Mouse (Mus musculus) small intestine, adult 2 months (tissue): ENCODE results near the gene Tubb2b. TPM values are rescaled to one million over a fixed set of nuclear protein-coding genes. Genes with fewer than 3 reads are reported as not detected.

ENCODE experiments used
- H3K27ac ChIP-seq: fragments of 200-500 bp; 2 replicates; pipeline ENCODE4 v1.5.1; 2012; ENCODE audit warnings: low read depth, low read length, control low read depth, inconsistent platforms; ENCODE audit not compliant: insufficient read depth
- H3K27me3 ChIP-seq: fragments of 200-500 bp; 2 replicates; pipeline ENCODE4 v1.6.1; 2012; ENCODE audit warnings: mild to moderate bottlenecking, moderate library complexity, low read length, inconsistent platforms; ENCODE audit not compliant: control insufficient read depth, insufficient read depth
- H3K36me3 ChIP-seq: fragments of 200-500 bp; 2 replicates; pipeline ENCODE4 v1.6.1; 2012; ENCODE audit warnings: mild to moderate bottlenecking, low read length, control low read depth, inconsistent platforms; ENCODE audit not compliant: control insufficient read depth, insufficient read depth
- H3K4me1 ChIP-seq: fragments of 200-500 bp; 2 replicates; pipeline ENCODE4 v1.6.1; 2012; ENCODE audit warnings: low read length, inconsistent platforms, mixed read lengths; ENCODE audit not compliant: control insufficient read depth, insufficient read depth, insufficient read length
- H3K4me3 ChIP-seq: fragments of 200-500 bp; 2 replicates; pipeline ENCODE4 v1.5.1; 2012; ENCODE audit warnings: low read depth, mild to moderate bottlenecking, control low read depth, inconsistent platforms, low read length, moderate library complexity
- CTCF ChIP-seq: fragments of 200-500 bp; IDR thresholded peaks from 2 replicates; pipeline ENCODE4 v1.5.1; 2012; ENCODE audit warnings: low read depth, mild to moderate bottlenecking, control low read depth, inconsistent platforms, low read length, moderate library complexity, mixed read lengths; ENCODE audit not compliant: insufficient replicate concordance, insufficient read length; ENCODE audit errors: extremely low read depth
- POLR2A ChIP-seq: fragments of 200-500 bp; IDR thresholded peaks from 2 replicates; pipeline ENCODE4 v1.6.1; 2012; ENCODE audit warnings: low read depth, mild to moderate bottlenecking, control low read depth, inconsistent platforms, low read length, moderate library complexity
- WGBS: fragments of 180-500 bp; shearing (Covaris S2); methylation state at CpG from one replicate; pipeline ENCODE4 v1.1.7; 2018; 5-methylcytosine and 5-hydroxymethylcytosine counted together
- polyA plus RNA-seq: library from polyadenylated mRNA; depleted of rRNA; stranded (reverse); fragments of >200 nt; gene quantifications from 2 replicates; pipeline ENCODE4 v1.2.3, GENCODE M21; 2012

The Tubb2b gene
- polyA plus RNA-seq, 1 experiment, result 12.6 TPM

DNA sequence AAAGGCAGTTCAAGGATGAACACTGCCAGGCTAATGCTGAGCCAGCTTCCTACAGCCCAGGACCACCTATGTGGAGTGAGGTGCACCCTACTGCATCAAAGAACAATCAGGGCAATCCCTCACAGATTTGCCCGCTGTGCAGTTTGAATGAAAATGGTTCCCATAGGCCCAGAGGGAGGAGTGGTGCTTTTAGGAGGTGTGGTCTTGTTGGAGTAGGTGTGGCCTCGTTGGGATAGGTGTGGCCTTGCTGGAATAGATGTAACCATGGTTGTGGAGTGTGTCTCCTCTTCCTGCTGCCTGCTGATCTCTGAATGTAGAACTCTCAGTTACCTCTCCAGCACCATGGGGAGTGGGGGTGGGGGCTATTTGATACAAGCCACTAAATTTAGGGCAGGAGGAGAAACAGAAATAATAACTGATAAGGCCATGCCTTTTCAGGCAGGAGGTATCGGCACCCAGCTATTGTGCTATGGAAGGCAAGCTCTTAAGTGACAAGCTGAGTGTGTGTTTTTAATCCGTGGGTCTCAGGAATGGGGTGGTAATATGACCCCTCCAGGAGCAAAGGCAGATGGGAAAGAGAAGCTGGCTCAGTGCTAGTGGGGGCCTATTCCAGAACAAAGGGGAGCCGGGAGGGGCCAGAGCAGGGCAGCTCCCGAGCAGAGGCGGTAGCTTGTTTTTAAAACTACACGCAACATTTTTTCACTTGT, 26.0 kb upstream of the Tubb2b start:
- H3K4me3 ChIP-seq, result no peak overlapping the region
- TF ChIP-seq CTCF (no peak), POLR2A (no peak)
- no peak overlapping the region for H3K27ac ChIP-seq
- H3K36me3 ChIP-seq, result no peaks in the 10 kb centered on the region
- H3K27me3 ChIP-seq, result no peaks in the 10 kb centered on the region
- H3K4me1 ChIP-seq, result no peaks in the 10 kb centered on the region
- WGBS, result 78% methylated on average over 8 of the region's 8 CpGs

DNA sequence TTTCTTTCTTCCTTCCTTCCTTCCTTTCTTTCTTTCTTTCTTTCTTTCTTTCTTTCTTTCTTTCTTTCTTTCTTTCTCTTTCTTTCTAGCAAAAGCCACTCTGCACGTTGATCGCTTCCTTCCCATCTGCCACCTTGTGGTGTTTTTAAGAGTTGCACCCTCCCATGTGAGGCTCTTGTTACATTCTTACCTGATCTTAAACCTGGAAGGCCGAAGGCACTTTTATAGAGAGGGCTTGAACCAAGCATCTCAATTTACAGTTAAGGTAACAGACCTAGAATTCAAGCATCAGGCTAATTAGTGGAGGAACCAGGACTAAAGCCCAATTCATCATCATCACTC, 24.6 kb upstream of the Tubb2b start:
- Histone ChIP-seq H3K4me1 (no peaks in the 10 kb centered on the region), H3K27ac (0 out of 2 replicates have a peak overlapping the region, but pooled peaks have one; percentile 1), H3K4me3 (peak overlapping the region; percentile 42), H3K27me3 (no peaks in the 10 kb centered on the region), H3K36me3 (no peaks in the 10 kb centered on the region)
- WGBS, result 13% methylated on average over 3 of the region's 3 CpGs
- 0 out of 2 replicates have a peak, but pooled peaks have one; percentile 6 for TF ChIP-seq CTCF
- no peak for TF ChIP-seq POLR2A

DNA sequence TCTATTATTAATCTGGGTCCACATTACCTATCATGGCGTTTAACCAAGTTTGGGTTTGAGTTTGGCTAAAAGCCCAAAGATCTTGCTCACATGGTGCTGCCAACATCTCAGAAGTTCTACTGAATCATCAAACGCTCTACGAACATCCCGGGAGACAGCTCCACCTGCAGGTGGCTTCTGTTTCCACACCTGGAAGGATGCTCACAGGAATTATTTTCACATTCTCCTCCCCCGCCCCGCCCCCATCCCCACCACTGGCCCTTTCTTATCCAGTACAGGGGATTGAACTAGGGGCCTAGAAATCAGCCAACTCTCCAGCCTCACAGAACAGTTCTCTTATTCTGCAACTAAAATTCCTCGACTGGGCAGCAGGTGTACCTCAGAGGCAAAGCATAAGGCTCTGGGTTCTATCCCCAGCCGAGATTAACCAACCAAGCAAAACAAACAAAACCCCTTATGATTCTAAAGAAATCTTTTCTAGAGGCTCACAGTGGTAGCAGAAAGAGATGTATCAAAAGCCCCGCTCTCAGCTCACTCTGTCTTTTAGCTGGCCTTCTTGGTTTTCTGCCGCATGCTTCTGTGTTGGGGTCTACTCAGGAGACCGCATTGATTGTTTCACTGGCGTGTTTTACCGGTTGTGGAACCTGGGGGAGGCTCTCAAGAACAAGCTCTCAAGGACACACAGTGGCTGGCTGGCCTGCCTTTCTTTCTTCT, 24.1 kb upstream of the Tubb2b start:
- Histone ChIP-seq H3K27ac (0 out of 2 replicates have a peak overlapping the region, but pooled peaks have one; percentile 1), H3K27me3 (no peaks in the 10 kb centered on the region), H3K4me1 (no peaks in the 10 kb centered on the region; the same call in 1 of the 2 replicates), H3K4me3 (peak overlapping the region; percentile 42), H3K36me3 (no peaks in the 10 kb centered on the region)
- WGBS, result 20% methylated on average over 13 of the region's 13 CpGs
- TF ChIP-seq CTCF (peak; percentile 81; the same call in 1 of the 2 replicates), POLR2A (no peak)

DNA sequence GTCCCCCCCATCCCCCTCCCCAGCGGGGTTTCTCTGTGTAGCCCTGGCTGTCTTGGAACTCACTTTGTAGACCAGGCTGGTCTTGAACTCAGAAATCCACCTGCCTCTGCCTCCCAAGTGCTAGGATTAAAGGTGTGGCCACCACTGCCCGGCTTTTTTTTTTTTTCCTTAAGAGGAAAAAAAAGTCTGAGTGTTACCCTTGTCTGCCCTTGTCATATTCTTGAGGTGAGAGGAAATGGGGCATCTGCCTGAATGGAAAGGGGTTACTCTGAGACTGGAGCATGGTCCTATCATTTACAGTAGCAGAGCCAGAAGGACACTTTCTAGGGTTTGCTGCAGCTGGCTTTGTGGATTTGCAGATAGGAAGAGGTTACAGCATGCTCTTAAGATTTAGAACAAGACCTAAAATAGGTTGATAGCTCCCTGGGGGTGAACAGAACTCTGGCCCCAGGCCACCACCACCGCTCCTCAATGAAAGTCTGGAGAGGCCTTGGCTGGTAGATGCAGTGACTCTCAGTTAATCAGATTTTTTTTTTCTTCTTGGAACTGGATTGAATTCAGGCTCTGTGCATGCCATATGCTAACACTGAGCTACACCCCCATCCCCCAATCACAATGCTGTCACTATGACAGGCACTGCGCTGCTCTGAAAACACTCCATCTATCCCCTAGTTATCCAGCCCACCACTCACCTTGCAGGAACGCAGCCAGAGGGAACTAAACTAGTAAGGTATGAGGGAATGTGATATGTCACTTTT, 23.2 kb upstream of the Tubb2b start:
- 82% methylated on average over 4 of the region's 5 CpGs for WGBS
- Histone ChIP-seq H3K27ac (no peak overlapping the region), H3K4me1 (peaks cover 2% of the 10 kb centered on the region; the same call in 1 of the 2 replicates), H3K36me3 (no peaks in the 10 kb centered on the region), H3K4me3 (no peak overlapping the region), H3K27me3 (no peaks in the 10 kb centered on the region)
- TF ChIP-seq CTCF (no peak), POLR2A (no peak)

DNA sequence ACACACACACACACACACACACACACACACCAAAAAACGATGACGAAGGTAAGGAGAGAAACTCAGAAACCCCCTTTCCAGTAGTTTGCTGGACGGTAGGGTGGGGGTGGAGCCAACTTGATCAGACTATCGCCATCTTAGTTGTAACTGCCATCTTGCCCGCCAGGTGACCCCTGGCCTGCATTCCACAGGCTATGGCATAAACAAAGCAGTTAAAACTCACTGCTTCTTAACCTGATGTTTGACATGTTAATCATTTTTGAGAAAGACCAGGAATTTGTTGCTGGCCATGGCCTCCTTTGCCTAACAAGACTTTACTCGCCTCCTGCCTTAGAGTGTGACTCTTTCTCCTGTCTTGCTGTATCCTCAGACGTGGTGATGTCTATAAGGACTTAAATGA, 22.4 kb upstream of the Tubb2b start:
- H3K27ac ChIP-seq, result no peak overlapping the region
- H3K27me3 ChIP-seq, result no peaks in the 10 kb centered on the region
- peaks cover 2% of the 10 kb centered on the region; the same call in 1 of the 2 replicates for H3K4me1 ChIP-seq
- H3K4me3 ChIP-seq, result no peak overlapping the region
- no peak for TF ChIP-seq CTCF
- no peak for TF ChIP-seq POLR2A
- no peaks in the 10 kb centered on the region for H3K36me3 ChIP-seq
- 85% methylated on average over 7 of the region's 7 CpGs for WGBS

DNA sequence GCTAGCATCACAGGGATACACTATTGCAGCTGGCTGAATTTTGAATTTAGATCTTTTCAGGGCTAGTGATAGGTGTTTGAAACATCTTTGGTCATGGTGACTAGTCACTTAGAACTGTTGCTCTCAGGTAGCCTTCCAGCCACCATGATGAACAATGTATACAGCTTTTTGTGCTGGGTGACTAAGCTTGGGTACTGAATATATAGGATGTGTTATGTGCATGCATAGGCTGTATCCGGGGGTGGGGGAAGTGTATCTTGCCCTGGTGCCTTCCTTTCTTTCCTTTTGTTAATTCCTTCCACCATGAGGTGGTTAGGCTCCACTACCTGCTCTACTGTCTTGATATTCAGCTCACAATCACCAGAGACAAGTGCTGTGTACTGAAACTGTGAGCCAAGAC, 21.2 kb upstream of the Tubb2b start:
- Histone ChIP-seq H3K4me3 (no peak overlapping the region), H3K27ac (no peak overlapping the region), H3K27me3 (no peaks in the 10 kb centered on the region), H3K4me1 (peaks cover 2% of the 10 kb centered on the region; the same call in 1 of the 2 replicates), H3K36me3 (no peaks in the 10 kb centered on the region)
- TF ChIP-seq CTCF (no peak), POLR2A (no peak)
- 88% methylated on average over 1 of the region's 1 CpGs for WGBS
